Mouse (Mus musculus): ENCODE results near the gene Pmepa1.

GRCm38 (mm10) chr2:173246688-173247087 is 29.6 kb downstream of the Pmepa1 start:
- TF ChIP-seq CTCF (IDR thresholded peaks at IDR 0.05; ENCODE audit: low read depth, low read length) (no peak), GATA1 (IDR thresholded peaks at IDR 0.05; ENCODE audit: borderline replicate concordance, low read length) (no peak)
